Mouse (Mus musculus) hindbrain, postnatal 0 days (tissue): ENCODE data around the gene Srrm4. TPM values are rescaled to one million over a fixed set of nuclear protein-coding genes. Genes with fewer than 3 reads are reported as not detected.

Experiments
- ATAC-seq: fragments of 200-750 bp; cut with Nextera tagmentation; 2 replicates; pipeline ENCODE4 v1.8.0; 2017; ENCODE audit warnings: mild to moderate bottlenecking, moderate TSS enrichment, moderate library complexity
- DNase-seq: peaks from one replicate; pipeline ENCODE4 v3.0.0-alpha.2; 2015; ENCODE audit warnings: low spot score
- H3K27ac ChIP-seq: fragments of 300-500 bp; sonication (generic); 2 replicates; pipeline ENCODE4 v1.5.1; 2014; ENCODE audit warnings: mild to moderate bottlenecking
- H3K27me3 ChIP-seq: fragments of 300-500 bp; sonication (generic); 2 replicates; pipeline ENCODE4 v1.6.1; 2014; ENCODE audit warnings: low read length, mixed read lengths; ENCODE audit not compliant: insufficient read depth
- H3K36me3 ChIP-seq: fragments of 300-500 bp; sonication (generic); 2 replicates; pipeline ENCODE4 v1.6.1; 2014; ENCODE audit warnings: low read length, mixed read lengths; ENCODE audit not compliant: insufficient read depth
- H3K4me1 ChIP-seq: fragments of 300-500 bp; sonication (generic); 2 replicates; pipeline ENCODE4 v1.6.1; 2014; ENCODE audit warnings: antibody characterized with exemption, low read length, mixed read lengths; ENCODE audit not compliant: insufficient read depth
- H3K4me2 ChIP-seq: fragments of 300-500 bp; sonication (generic); 2 replicates; pipeline ENCODE4 v1.6.1; 2014; ENCODE audit warnings: low read depth, mild to moderate bottlenecking, low read length, moderate library complexity, mixed read lengths
- H3K4me3 ChIP-seq: fragments of 300-500 bp; sonication (generic); 2 replicates; pipeline ENCODE4 v1.5.1; 2014; ENCODE audit warnings: low read length
- H3K9ac ChIP-seq: fragments of 300-500 bp; sonication (generic); replicated peaks from 2 replicates; pipeline ENCODE4 v1.6.1; 2014; ENCODE audit warnings: mild to moderate bottlenecking, low read length, moderate library complexity, mixed read lengths
- H3K9me3 ChIP-seq: fragments of 300-500 bp; sonication (generic); 2 replicates; pipeline ENCODE4 v1.6.1; 2016; ENCODE audit warnings: low read length, mixed read lengths
- CTCF ChIP-seq: IDR thresholded peaks from 2 replicates; pipeline ENCODE4 v1.5.1; 2016; ENCODE audit warnings: antibody characterized with exemption, control low read depth, low read depth
- WGBS: fragments of 180-500 bp; shearing (Covaris S2); extraction: QIAGEN DNeasy Blood & Tissue Kit; methylation state at CpG from one replicate; pipeline ENCODE4 v1.1.7; 2014; 5-methylcytosine and 5-hydroxymethylcytosine counted together
- polyA plus RNA-seq: library from polyadenylated mRNA; unstranded; fragments of >200 nt; fragmentation: Nextera tagmentation; extraction: Ambion mirVana; gene quantifications from 2 replicates; pipeline ENCODE4 v1.2.1, GENCODE M21; 2015
- total RNA-seq: library from RNA; depleted of rRNA; stranded (reverse); fragments of >200 nt; gene quantifications from 2 replicates; pipeline ENCODE4 v1.2.3, GENCODE M21; 2014

The Srrm4 gene
- total and polyA plus RNA-seq, 2 experiments from 2014 or later: 5.9 to 12.5 TPM

DNA sequence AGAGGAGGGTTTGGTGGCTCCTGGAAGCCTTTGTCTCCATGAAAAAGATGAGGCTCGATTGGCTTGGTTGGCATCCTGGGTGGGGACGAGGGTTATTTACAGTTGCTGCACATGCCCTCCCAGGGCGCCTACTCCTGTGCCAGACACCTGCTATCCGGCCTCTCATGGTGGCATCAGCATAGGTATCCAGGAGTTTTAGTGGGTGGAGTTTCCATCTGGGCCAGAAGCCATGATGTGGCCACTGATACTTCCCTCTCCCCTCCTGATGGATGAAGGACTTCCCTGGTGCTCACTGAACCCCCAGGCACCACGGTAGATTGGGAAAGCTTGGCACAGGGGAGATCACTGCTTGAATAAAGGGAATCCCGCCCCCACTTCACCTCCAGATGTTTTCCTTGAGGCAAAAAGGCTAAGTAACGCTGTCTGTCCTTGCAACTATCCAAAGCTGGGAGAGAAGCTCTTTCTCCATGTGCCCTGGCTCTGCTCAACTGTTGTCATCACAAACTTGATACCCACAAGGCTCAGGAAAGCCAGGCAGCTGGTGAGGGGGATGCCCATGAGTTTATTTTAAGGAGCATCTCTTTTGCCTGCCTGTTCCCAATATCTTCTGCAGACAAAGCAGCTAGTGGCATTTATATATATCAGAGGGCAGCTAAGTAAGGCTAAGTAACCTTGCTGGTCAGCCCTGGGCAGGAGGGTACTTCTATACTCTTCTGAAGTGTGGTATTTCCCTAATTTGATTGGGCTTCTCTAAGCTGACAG lies 148.7 kb downstream of the Srrm4 start:
- H3K27ac ChIP-seq: peak overlapping the region; percentile 51; the same call in 1 of the 2 replicates
- 59% methylated on average over 7 of the region's 7 CpGs for WGBS
- no peak overlapping the region for H3K4me2 ChIP-seq

GRCm38 (mm10) chr5:116440251-116440650 lies 151.4 kb downstream of the Srrm4 start:
- H3K4me1 ChIP-seq: no peaks in the 10 kb centered on the region
- DNase-seq: no peak
- no peaks in the 10 kb centered on the region for H3K9me3 ChIP-seq
- WGBS: 56% methylated on average over 4 of the region's 4 CpGs
- no peak overlapping the region for H3K4me3 ChIP-seq
- no peak for TF ChIP-seq CTCF
- H3K36me3 ChIP-seq: no peaks in the 10 kb centered on the region
- no peak for ATAC-seq
- no peaks in the 10 kb centered on the region for H3K27me3 ChIP-seq
- no peak overlapping the region for H3K27ac ChIP-seq
- H3K9ac ChIP-seq: no peak overlapping the region
- no peak overlapping the region for H3K4me2 ChIP-seq

More for the DNA sequence above, 148.7 kb downstream of the Srrm4 start:
- H3K4me3 ChIP-seq: no peak overlapping the region
- H3K9ac ChIP-seq: no peak overlapping the region
- no peak for ATAC-seq
- no peaks in the 10 kb centered on the region for H3K4me1 ChIP-seq
- no peaks in the 10 kb centered on the region for H3K9me3 ChIP-seq
- DNase-seq: no peak
- no peak for TF ChIP-seq CTCF
- no peaks in the 10 kb centered on the region for H3K27me3 ChIP-seq
- H3K36me3 ChIP-seq: no peaks in the 10 kb centered on the region

- no peak overlapping the region for H3K4me3 ChIP-seq
Measured at GRCm38 (mm10) chr5:116438328-116438727, 153.3 kb downstream of the Srrm4 start.

GRCm38 (mm10) chr5:116436117-116436516 lies 155.5 kb downstream of the Srrm4 start:
- Histone ChIP-seq H3K27ac (no peak overlapping the region), H3K9ac (no peak overlapping the region), H3K27me3 (no peaks in the 10 kb centered on the region), H3K4me1 (no peaks in the 10 kb centered on the region), H3K4me2 (no peak overlapping the region), H3K9me3 (no peaks in the 10 kb centered on the region), H3K36me3 (no peaks in the 10 kb centered on the region), H3K4me3 (no peak overlapping the region)
- ATAC-seq (no peak), DNase-seq (no peak)
- no peak for TF ChIP-seq CTCF

More at GRCm38 (mm10) chr5:116438328-116438727, 153.3 kb downstream of the Srrm4 start:
- H3K9me3 ChIP-seq: no peaks in the 10 kb centered on the region
- DNase-seq: no peak
- no peaks in the 10 kb centered on the region for H3K27me3 ChIP-seq
- H3K9ac ChIP-seq: no peak overlapping the region
- 28% methylated on average over 4 of the region's 4 CpGs for WGBS
- no peak overlapping the region for H3K4me2 ChIP-seq
- H3K4me1 ChIP-seq: no peaks in the 10 kb centered on the region
- no peak overlapping the region for H3K27ac ChIP-seq
- TF ChIP-seq CTCF: no peak
- no peak for ATAC-seq
- no peaks in the 10 kb centered on the region for H3K36me3 ChIP-seq

DNA sequence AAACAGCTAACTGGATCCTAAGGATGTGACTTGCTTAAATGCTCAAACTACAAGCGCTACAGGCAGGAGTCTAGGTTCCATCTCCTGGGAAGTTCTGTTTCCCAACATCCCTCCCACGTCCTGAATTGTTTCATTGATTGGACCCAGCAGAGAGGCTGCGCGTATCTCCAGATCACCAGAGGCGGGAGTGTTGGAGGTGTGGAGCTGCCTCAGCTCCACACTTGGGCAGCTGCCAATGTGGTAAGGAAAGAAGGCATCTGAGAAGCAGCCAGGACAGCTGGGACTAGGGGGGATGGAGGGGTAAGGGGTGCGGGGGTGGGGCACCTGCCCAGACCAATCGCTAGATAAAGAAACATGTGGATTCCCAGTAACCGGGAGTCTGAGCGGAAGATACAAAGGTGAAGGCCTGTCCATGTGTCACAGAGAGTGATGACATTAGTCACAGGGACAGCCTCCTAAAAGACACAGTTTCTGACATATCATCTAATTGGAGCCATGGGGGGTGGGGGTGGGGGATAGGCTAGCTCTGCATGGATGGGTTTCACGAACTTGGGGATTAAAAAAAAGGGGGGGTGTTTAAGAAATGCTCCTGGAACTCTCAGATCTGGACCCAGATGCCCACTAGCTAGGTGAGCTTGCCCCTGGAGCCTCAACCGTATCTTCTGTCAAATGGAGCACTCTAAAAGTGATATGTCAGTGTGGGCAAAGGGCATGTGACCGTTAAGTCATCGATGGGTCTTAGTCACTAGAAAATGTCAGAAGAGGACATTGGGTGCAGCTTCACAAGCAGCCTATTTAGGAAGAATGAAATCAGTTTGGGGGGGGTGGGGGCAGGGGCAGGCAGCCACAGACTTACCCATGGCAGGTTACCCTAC lies 156.4 kb downstream of the Srrm4 start:
- Histone ChIP-seq H3K4me2 (no peak overlapping the region), H3K27ac (no peak overlapping the region), H3K9me3 (no peaks in the 10 kb centered on the region), H3K4me3 (no peak overlapping the region), H3K9ac (no peak overlapping the region), H3K27me3 (no peaks in the 10 kb centered on the region), H3K36me3 (no peaks in the 10 kb centered on the region), H3K4me1 (no peaks in the 10 kb centered on the region)
- ATAC-seq (no peak), DNase-seq (peak; percentile 52)
- TF ChIP-seq CTCF: no peak
- 41% methylated on average over 13 of the region's 13 CpGs for WGBS

DNA sequence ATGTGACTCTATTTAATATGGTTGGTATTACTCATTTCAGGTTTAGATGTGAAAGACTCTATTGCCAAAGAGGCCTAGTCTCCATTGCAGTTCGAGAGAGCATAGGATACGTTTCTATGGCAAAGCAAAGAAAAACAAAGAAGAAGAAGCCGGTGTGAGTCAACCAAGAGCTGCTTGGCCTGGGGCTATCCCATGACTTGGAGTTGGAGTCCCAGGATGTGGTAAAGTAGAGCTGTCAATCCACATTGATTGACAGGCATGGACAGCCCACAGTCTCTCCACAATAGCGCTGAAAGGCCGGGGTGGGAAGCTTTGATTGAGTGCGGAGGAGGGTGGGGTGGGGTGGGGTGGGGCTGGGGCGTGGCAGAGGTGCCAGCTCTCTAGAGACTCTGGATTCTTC lies 158.7 kb downstream of the Srrm4 start:
- H3K27me3 ChIP-seq: no peaks in the 10 kb centered on the region
- 54% methylated on average over 7 of the region's 7 CpGs for WGBS
- TF ChIP-seq CTCF: no peak
- no peak overlapping the region for H3K9ac ChIP-seq
- no peak overlapping the region for H3K27ac ChIP-seq
- no peak overlapping the region for H3K4me2 ChIP-seq
- ATAC-seq: no peak
- no peaks in the 10 kb centered on the region for H3K36me3 ChIP-seq
- H3K4me1 ChIP-seq: no peaks in the 10 kb centered on the region
- H3K9me3 ChIP-seq: no peaks in the 10 kb centered on the region
- no peak overlapping the region for H3K4me3 ChIP-seq
- DNase-seq: no peak
